Mouse (Mus musculus) heart, postnatal 0 days (tissue): ENCODE data around the gene Ptgs1.

ENCODE experiments used
- CTCF ChIP-seq: IDR thresholded peaks from 2 replicates; pipeline ENCODE4 v1.5.1; 2016; ENCODE audit warnings: antibody characterized with exemption, control low read depth, low read depth
- EP300 ChIP-seq: IDR thresholded peaks from 2 replicates; pipeline ENCODE4 v1.6.1; 2016; ENCODE audit warnings: antibody characterized with exemption, low read depth

GRCm38 (mm10) chr2:36238951-36239350 is 8.7 kb downstream of the Ptgs1 start:
- TF ChIP-seq CTCF = no peak
- no peak for TF ChIP-seq EP300
